Mouse (Mus musculus): Measurements from ENCODE around the gene Rin2.
"Not testable (repeated sequence)": the region's sequence is repeated elsewhere in the genome, so short reads cannot be mapped to it uniquely, and the experiment has no call there.

GRCm38 (mm10) chr2:145900318-145900717, 225.3 kb downstream of the Rin2 start:
- not testable (repeated sequence) for TF ChIP-seq CTCF (IDR thresholded peaks at IDR 0.05; ENCODE audit: control insufficient read depth, insufficient read depth, low read length); POLR2A (IDR thresholded peaks at IDR 0.05; ENCODE audit: borderline replicate concordance, control insufficient read depth, low read depth, low read length)
